Mouse (Mus musculus): ENCODE measurements around the gene Chrne.
"Not testable (repeated sequence)": the region's sequence is repeated elsewhere in the genome, so short reads cannot be mapped to it uniquely, and the experiment has no call there.

Gene Chrne

DNA sequence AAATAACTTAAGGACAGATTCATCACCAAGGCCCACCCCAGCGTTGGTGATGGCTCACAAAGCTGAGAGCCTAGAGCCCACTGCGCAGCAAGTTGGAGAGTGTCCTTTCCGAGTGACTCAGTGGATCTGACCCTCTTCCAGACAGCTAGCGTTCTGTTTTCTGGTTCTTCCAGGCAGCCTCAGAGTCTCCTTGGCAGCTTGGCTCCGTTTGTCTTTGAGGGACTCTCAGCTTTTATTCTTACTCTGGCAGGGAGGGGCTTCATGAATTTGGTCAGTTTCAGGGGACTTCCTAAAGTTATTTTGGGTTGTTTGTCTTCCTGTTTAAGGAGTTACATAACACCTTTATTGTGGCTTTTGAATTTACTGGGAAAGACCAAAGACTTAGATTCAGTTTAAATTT, 32.1 kb downstream of the Chrne start:
- no peak for DNase-seq (ENCODE audit: extremely low spot score, low read depth, low spot score)

DNA sequence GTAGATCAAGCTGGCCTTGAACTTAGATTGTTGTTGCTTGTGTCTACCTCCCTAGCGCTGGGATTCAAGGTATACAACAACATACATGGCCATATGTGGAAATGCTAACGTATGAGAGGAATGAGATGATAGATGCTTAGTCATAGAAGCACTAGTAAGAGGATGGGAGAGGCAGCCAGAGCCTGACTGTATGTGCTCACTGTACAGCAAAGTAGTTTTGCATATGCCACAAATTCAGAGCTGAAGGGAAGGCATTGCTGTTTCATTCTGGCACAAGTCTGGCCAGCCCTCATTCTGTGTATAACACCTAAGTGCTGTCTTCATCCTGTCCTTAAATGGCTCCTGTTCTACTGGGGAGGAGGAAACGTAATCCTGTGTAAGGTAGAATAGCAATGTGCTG, 32.8 kb downstream of the Chrne start:
- DNase-seq (ENCODE audit: extremely low spot score, low read depth, low spot score): no peak

DNA sequence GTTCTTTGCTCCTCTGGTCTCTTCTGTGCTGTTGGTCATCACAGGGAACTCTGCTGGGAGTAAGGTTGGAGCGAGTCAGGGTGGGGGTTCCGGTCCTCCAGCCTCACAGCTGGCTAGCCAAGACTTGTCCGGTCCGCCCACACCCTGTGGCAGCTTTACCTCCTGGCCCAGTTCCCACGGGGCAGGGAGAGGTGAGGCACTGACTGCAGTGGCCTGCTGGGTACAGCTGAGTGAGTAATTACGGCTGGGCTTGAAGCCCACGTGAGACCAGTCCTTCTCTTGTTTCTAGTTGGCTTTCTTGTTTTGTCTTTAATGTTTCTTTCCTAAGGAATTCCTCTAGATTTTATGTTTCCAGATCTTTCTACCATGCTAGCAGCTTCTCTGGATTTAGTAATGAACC, 33.6 kb downstream of the Chrne start:
- DNase-seq (ENCODE audit: extremely low spot score, low read depth, low spot score): no peak

DNA sequence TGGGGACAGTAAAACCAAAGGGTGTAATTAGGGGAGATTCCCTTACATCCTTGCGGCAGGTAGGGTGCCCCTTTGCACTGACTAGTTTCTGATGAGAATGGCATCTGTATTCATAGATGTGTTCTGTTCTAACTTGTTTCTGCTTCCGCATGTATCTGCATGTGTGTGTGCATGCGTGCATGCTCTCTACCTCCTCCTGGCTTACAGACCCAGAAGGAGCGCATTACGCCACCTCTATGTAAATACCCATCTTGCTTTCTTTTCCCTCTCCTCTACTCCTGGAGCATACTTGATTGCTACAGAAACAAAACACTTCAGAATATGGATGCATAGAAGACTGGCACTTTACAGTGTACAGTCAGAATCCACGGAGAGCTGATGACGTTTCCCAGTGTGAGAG, 35.2 kb downstream of the Chrne start:
- no peak for DNase-seq (ENCODE audit: extremely low spot score, low read depth, low spot score)

DNA sequence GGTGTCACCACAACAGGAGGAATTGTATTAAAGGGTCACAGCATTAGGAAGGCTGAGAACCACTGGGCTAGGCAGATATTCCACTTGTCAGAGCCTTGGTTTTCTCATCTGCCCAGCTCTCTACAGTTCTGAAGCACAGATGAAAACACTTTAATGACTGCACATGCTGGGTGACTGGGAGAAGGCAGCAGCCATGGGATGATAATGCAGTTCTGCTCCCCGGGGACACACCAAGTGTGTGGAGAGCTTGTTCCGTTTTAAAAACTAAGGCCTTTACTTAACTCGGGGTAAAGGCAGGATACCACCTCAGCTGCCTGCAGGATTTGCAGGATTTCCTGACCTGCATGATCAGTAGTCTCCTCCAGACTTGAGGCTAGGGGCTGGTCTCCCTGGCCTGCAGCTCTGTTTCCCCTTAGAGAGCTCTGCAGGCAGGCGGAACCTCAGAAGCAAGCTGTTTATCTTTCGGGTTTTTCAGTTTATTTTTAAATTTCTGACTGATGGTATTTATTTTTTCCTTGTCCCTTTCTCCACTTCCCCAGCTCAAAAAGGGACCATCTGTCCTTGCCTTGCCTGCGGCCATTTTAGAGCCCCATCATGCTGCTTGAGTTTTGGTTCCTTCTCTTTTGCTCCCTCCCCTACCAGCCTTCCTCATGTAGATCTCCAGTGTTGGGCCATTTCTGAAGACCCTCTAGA, 35.8 kb downstream of the Chrne start:
- DNase-seq (ENCODE audit: extremely low spot score, low read depth, low spot score): no peak

DNA sequence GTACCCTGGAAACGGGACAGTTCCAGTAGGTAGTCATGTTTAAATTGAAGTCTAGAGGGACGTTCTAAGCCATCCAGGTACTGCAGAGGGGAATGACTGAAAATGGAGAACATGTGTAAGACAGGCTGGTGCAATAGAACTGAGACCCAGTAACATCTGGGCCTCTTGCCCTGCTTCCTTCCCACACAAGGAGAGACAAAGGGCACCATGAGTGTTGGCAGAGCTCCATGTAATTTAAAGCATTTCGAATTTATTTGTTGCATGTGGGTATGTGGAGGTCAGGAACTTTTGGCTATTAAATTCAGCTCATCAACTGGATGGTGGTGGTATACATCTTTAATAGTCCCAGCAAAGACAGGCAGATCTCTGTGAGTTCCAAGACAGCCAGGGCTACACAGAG, 36.8 kb downstream of the Chrne start:
- DNase-seq (ENCODE audit: extremely low spot score, low read depth, low spot score): no peak

DNA sequence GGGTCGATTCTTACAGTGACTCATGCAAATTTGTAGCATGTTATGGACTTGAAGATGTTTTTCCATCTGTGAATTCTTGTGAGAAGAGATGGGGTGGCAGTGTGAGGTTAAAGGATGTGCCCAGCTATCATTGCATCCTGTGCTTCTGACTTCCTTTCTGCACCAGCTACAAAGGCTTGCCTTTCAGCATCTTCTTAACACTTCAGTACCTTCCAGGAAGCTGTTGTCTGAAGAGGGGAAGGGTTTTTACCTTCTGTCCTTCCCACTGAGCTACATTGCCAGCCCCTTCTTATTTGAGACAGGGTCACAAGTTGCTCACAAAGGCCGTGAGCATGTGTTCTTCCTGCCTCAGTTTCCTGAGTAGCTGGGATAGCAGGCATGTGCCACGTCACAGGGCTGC, 38.1 kb downstream of the Chrne start:
- no peak for DNase-seq (ENCODE audit: extremely low spot score, low read depth, low spot score)

DNA sequence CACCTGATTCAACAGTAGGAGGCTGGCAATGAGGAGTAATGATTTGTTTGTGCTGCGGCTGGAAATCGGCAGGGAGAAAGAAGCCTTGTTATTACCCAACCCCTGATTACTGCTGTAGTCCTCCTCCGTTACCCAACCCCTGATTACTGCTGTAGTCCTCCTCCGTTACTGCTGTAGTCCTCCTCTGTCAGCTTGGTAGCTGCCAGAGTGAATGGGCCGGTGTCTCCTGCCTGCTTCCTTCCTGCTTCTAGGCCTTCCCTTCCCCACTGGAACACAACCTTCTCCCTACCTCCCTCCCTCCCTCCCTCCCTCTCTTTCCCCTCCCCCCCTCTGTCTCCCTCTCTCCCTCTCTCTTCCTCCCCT, 38.7 kb downstream of the Chrne start:
- DNase-seq (ENCODE audit: extremely low spot score, low read depth, low spot score): no peak

DNA sequence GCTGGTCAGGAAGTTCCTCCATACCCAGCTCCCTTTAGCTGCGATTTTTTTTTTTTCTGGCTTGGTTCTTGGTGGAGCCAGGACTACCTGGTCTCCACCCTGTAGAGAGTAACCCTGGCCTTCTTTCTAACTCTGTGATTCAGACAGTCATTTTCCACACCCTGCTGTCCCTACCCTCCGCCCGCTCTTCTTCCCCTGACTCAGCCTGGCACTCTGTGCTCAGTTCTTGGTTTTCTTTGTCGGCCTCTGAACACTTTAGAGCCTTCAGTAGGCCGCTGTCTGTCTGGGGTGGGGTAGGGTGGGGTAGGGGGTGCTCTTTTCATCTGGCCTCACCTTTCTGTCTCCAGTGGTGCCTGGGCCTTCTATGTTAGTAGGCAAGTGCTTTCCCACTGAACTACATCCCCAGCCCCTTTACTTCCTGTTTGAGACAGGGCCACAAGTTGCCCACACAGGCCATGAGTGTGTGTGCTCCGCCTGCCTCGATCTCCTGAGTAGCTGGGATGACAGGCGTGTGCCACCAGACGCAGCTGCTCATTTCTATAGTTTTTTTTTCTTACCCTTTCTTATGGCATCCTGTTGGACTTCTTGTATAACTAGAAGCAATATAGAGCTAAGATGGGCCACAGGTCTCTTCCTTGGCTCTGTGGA, 39.2 kb downstream of the Chrne start:
- no peak for DNase-seq (ENCODE audit: extremely low spot score, low read depth, low spot score)

DNA sequence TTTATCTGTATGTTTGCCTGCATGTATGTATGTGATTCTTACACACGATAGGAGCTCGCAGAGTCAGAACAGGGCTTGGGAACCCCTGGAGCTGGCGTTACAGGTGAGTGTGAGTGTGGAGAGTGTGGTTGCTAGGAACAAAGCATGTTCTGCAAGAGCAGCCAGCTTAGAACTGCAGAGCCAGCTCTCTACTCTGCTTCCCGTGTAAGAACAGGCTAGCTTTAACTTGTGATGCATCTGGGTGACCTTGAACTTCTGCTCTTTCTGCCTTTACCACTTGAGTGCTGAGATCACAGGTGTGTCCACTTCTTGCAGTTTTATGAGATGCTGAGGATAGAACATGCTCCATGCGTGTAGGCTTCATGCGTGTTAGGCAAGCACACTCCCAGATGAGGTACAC, 40.1 kb downstream of the Chrne start:
- DNase-seq (ENCODE audit: extremely low spot score, low read depth, low spot score): no peak

DNA sequence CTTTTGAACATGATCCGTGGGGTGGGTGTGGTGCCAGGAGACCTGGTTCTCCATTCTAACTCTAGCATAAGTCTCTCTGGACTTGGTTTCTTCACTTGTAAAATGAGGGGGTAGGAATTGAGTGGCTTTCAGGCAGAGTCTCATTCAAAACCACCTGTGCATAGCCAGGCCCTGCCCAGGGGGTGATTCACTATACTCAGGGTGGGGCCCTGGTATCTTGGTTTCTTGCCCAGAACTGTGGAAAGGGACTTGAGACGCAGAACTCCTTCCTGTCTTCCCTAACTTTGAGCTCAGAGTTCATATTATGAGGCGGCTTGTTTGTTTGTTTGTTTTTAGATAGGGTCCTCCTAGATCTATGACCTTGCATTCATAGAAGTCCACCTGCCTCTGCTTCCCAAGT, 41.8 kb downstream of the Chrne start:
- DNase-seq (ENCODE audit: extremely low spot score, low read depth, low spot score): no peak

DNA sequence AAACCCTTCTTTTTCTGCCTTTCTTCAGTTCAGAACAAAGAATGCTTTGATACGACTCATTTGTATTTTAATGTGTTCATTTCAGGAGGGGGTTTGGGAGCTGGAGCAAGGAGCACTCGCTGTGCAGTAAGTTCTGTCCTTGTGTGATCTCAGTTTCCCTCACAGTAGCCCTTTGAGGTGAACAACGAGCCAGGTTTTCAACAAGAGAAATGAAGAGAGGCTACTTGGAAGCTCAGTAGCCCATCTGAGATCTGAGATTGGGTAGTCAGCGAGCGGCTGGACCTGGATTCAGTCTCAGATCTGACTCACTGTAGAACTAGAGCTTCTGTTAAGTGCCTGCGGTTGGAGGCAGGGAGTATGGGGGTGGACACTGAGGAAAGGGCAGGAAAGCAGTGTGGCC, 45.1 kb downstream of the Chrne start:
- DNase-seq (ENCODE audit: extremely low spot score, low read depth, low spot score): no peak

DNA sequence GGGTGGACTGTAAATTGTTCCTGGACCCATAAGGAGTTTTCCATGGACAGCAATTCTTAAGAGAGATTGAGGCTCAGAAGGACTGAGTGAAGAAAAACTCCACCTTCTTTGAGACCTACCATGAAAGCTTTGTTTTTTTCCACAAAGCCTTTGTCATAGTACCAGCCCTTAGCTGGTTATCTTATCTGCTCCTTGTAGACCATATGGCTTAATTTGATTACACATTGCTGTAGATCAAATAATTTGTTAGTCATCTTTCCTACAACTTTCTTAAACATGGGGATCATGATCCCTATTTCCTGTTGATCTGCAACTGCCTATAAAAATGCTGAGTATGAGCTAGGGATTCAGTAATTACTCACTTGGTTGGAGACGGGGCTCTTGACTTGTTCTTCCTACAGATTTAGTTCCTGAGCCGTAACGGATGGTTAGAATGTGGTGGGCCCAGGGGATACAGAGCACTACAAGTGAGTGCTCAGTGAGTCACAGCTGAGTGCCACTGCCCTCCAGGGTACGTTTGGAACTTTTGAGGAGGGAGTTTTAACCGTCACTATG, 46.6 kb downstream of the Chrne start:
- no peak for DNase-seq (ENCODE audit: extremely low spot score, low read depth, low spot score)

DNA sequence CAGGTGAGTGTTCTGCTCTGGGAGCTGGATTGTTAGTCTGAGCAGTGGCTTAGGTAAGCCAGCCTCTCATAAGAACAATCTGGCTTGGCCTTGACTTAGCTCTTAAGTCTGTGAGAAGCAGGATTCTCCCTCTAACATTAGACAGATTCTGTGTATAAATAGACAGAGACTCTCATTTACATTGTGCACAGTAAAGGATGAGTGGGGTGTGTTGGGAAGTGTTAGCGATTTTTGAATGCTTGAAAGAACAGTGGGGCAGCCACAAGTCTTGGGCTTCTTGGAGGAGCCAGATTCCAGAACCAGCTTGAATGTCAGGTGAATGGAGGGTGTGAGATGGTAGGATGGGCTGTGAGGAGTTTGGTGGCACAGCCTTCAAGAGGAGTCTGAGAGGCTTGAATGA, 47.4 kb downstream of the Chrne start:
- no peak for DNase-seq (ENCODE audit: extremely low spot score, low read depth, low spot score)

DNA sequence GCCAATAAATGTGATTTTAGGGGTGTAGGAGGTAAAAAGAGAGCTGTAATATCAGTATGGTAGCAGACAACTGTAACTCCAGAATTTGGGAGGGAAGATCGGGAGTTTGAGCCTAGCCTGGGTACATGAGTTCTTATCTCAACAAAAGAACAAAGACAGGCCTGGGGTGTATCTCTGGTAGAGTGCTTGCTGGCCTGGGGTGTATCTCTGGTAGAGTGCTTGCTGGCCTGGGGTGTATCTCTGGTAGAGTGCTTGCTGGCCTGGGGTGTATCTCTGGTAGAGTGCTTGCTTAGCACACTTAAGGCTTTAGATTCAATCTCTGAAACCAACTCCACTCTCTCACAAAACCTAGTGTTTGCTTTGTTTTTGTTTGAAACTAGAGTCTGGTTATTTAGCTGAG, 48.4 kb downstream of the Chrne start:
- DNase-seq (ENCODE audit: extremely low spot score, low read depth, low spot score): not testable (repeated sequence)

DNA sequence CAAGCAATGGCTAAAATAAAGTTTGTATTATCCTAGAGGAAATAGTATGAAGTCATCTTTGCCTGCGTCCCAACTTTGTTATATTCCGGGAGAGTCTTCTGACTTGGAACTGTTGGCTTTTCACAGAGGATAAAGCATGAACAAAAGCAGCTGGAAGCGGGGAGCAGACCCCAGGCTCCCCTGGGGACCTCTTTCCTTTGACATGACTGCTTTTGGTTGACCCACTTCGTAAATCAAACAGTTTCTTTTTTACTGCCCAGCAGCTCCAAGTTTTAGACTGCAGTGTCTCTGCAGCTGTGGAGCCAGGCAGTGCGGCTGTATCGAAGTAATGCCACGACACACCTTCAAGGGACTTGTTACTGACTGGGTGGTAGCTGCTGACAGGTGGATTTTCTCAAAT, 52.4 kb downstream of the Chrne start:
- no peak for DNase-seq (ENCODE audit: extremely low spot score, low read depth, low spot score)
